Mouse (Mus musculus): Measurements from ENCODE around the gene Sys1. TPM values are rescaled to one million over a fixed set of nuclear protein-coding genes. Genes with fewer than 3 reads are reported as not detected.
A peak's percentile ranks its signal among the peaks of the same experiment; 100 is the strongest.

The Sys1 gene
- polyA plus RNA-seq, 1 experiment: 26.4 TPM

DNA sequence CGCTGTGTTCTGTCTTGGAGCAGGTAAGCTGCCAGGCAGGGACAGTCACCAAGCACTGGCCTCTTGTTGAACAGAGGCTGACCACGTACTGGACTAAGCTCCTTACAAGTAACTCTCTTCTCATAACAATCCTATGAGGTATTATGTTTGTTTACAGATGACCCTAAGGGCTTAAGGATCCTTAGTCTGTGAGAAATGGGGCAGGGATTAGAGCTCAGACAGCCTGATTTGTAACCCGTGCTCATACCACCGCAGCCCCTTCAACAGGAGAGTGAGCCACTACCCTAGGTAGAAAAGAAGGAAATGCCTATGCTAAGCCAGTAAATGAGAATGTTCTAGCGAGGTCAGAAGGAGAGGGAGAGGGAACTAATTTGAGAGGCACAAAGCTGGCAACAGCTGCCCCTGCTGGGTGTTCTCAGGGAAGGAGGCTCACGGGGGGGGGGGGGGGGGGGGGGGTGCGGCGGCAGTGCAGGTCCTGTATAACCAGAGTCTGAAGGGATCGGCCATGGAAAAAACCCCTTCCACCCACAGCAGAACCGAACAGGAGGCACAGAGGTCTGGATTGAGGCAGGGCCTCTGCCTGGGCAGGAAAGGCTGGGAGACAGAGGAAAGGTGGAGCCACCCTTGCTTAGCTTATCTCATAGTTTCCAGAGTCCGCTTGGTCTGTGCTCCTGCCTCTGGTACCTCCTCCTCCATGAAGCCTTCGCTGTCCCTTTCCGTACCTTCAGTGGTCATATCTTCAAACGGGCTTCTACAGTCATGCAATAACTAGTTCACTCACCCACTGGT, 55.6 kb downstream of the Sys1 start:
- peaks cover 3% of the 10 kb centered on the region; the same call in 1 of the 2 replicates for H3K4me1 ChIP-seq (ENCODE audit: control insufficient read depth, insufficient read depth, low read length)
- H3K27me3 ChIP-seq (ENCODE audit: control insufficient read depth, insufficient read depth, low read length): no peaks in the 10 kb centered on the region
- TF ChIP-seq POLR2A (IDR thresholded peaks at IDR 0.05; ENCODE audit: control insufficient read depth, low read depth, low read length) (no peak), CTCF (IDR thresholded peaks at IDR 0.05; ENCODE audit: control insufficient read depth, insufficient read depth, insufficient replicate concordance, low read depth, low read length) (no peak)
- no peak overlapping the region for H3K27ac ChIP-seq (ENCODE audit: control insufficient read depth, insufficient read depth, low read depth, low read length)
- H3K36me3 ChIP-seq (ENCODE audit: control insufficient read depth, insufficient read depth, low read length): no peaks in the 10 kb centered on the region
- H3K4me3 ChIP-seq (ENCODE audit: control insufficient read depth, low read depth, low read length): no peak overlapping the region

DNA sequence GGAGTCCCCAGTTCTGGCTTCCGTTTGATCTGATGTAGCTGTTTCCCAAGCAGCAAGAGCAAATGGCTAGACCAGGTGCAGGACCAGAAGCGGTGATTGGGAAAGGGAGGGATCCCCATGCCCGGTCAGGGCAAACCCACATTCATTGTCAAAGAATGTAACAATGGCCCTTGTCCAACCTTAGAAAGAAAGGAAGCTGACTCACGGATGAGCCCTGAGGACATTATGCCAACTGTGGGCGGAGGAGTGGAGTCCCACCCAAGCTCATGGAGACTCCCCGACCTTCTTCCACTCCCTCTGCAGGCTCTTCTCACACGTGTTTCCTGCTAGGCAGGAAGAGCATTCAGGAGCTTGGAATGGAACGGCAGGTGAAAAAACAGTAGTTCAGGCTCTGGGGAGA, 56.6 kb downstream of the Sys1 start:
- Histone ChIP-seq H3K36me3 (ENCODE audit: control insufficient read depth, insufficient read depth, low read length) (no peaks in the 10 kb centered on the region), H3K27me3 (ENCODE audit: control insufficient read depth, insufficient read depth, low read length) (no peaks in the 10 kb centered on the region), H3K4me3 (ENCODE audit: control insufficient read depth, low read depth, low read length) (no peak overlapping the region), H3K27ac (ENCODE audit: control insufficient read depth, insufficient read depth, low read depth, low read length) (no peak overlapping the region), H3K4me1 (ENCODE audit: control insufficient read depth, insufficient read depth, low read length) (no peaks in the 10 kb centered on the region)
- TF ChIP-seq POLR2A (IDR thresholded peaks at IDR 0.05; ENCODE audit: control insufficient read depth, low read depth, low read length) (no peak), CTCF (IDR thresholded peaks at IDR 0.05; ENCODE audit: control insufficient read depth, insufficient read depth, insufficient replicate concordance, low read depth, low read length) (no peak)

GRCm38 (mm10) chr2:164514916-164515315, 58.2 kb downstream of the Sys1 start:
- TF ChIP-seq CTCF (IDR thresholded peaks at IDR 0.05; ENCODE audit: control insufficient read depth, insufficient read depth, insufficient replicate concordance, low read depth, low read length) (no peak), POLR2A (IDR thresholded peaks at IDR 0.05; ENCODE audit: control insufficient read depth, low read depth, low read length) (no peak)
- Histone ChIP-seq H3K4me3 (ENCODE audit: control insufficient read depth, low read depth, low read length) (no peak overlapping the region), H3K4me1 (ENCODE audit: control insufficient read depth, insufficient read depth, low read length) (no peaks in the 10 kb centered on the region), H3K27ac (ENCODE audit: control insufficient read depth, insufficient read depth, low read depth, low read length) (no peak overlapping the region), H3K36me3 (ENCODE audit: control insufficient read depth, insufficient read depth, low read length) (no peaks in the 10 kb centered on the region), H3K27me3 (ENCODE audit: control insufficient read depth, insufficient read depth, low read length) (no peaks in the 10 kb centered on the region)

GRCm38 (mm10) chr2:164515897-164516296, 59.1 kb downstream of the Sys1 start:
- Histone ChIP-seq H3K36me3 (ENCODE audit: control insufficient read depth, insufficient read depth, low read length) (no peaks in the 10 kb centered on the region), H3K4me3 (ENCODE audit: control insufficient read depth, low read depth, low read length) (no peak overlapping the region), H3K27me3 (ENCODE audit: control insufficient read depth, insufficient read depth, low read length) (no peaks in the 10 kb centered on the region), H3K4me1 (ENCODE audit: control insufficient read depth, insufficient read depth, low read length) (no peaks in the 10 kb centered on the region), H3K27ac (ENCODE audit: control insufficient read depth, insufficient read depth, low read depth, low read length) (no peak overlapping the region)
- no peak for TF ChIP-seq POLR2A (IDR thresholded peaks at IDR 0.05; ENCODE audit: control insufficient read depth, low read depth, low read length)
- TF ChIP-seq CTCF (IDR thresholded peaks at IDR 0.05; ENCODE audit: control insufficient read depth, insufficient read depth, insufficient replicate concordance, low read depth, low read length): no peak

DNA sequence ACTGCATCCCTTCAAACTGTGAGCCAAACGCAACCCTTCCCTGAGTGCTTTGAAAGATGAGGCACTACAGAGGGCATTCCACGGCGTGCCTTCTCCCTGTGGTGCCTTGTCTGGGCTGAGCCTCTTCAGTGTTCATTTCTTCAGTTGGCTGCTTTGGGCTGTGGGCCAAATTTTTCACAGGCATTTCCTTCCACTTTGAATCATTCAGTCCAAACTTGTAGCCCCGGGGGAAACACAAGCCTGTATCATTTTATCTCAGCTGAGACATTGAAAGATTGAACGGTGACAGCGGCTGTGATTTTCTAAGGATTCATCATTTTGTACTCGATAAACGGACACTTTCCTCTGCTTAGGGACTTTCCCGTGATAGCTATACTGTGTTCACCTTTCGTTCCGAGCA, 59.8 kb downstream of the Sys1 start:
- Histone ChIP-seq H3K4me1 (ENCODE audit: control insufficient read depth, insufficient read depth, low read length) (no peaks in the 10 kb centered on the region), H3K27ac (ENCODE audit: control insufficient read depth, insufficient read depth, low read depth, low read length) (no peak overlapping the region), H3K36me3 (ENCODE audit: control insufficient read depth, insufficient read depth, low read length) (no peaks in the 10 kb centered on the region), H3K4me3 (ENCODE audit: control insufficient read depth, low read depth, low read length) (no peak overlapping the region), H3K27me3 (ENCODE audit: control insufficient read depth, insufficient read depth, low read length) (no peaks in the 10 kb centered on the region)
- no peak for TF ChIP-seq CTCF (IDR thresholded peaks at IDR 0.05; ENCODE audit: control insufficient read depth, insufficient read depth, insufficient replicate concordance, low read depth, low read length)
- no peak for TF ChIP-seq POLR2A (IDR thresholded peaks at IDR 0.05; ENCODE audit: control insufficient read depth, low read depth, low read length)

DNA sequence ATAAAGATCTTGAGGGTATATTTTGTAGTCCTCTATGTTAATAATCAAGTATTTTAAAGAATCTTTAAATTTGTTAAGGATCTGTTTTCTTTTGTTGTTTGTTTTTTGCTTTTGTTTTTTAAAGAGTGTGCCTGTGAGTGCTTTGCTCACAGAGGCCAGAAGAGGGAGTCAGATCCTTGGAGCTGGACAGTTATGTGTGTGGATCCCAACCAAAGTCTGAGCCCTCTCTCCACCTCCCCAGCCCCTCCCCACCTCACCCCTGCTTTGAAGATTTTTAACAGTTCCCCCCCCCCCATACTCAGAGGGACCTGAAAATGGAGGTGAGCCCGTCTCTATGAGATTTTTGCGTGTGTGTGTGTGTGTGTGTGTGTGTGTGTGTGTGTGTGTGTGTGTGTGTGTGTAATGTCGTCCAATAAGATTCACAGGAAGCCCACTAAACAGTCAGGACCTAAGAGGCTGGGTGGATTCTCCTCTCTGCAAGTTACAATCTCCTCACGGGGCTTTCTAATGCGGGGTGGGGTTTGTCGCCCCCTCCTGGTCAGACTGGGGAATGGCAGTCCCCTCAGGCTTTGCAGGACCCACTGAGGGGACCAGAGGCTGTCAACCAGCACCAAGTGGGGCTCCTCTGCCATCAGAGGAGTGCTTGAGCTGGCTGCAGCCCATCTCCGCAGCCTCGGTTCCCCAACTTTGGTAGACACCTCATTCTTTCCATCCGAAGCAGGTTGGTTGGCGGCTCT, 60.9 kb downstream of the Sys1 start:
- H3K27me3 ChIP-seq (ENCODE audit: control insufficient read depth, insufficient read depth, low read length): no peaks in the 10 kb centered on the region
- H3K27ac ChIP-seq (ENCODE audit: control insufficient read depth, insufficient read depth, low read depth, low read length): no peak overlapping the region
- H3K36me3 ChIP-seq (ENCODE audit: control insufficient read depth, insufficient read depth, low read length): no peaks in the 10 kb centered on the region
- H3K4me1 ChIP-seq (ENCODE audit: control insufficient read depth, insufficient read depth, low read length): no peaks in the 10 kb centered on the region
- TF ChIP-seq POLR2A (IDR thresholded peaks at IDR 0.05; ENCODE audit: control insufficient read depth, low read depth, low read length) (no peak), CTCF (IDR thresholded peaks at IDR 0.05; ENCODE audit: control insufficient read depth, insufficient read depth, insufficient replicate concordance, low read depth, low read length) (peak; percentile 96)
- H3K4me3 ChIP-seq (ENCODE audit: control insufficient read depth, low read depth, low read length): no peak overlapping the region

Measured in testis, adult 2 months (tissue).